Mouse (Mus musculus) forebrain, embryonic 14.5 days (tissue): ENCODE results near the gene Tmem190. TPM values are rescaled to one million over a fixed set of nuclear protein-coding genes. Genes with fewer than 3 reads are reported as not detected.
"Not testable (repeated sequence)": the region's sequence is repeated elsewhere in the genome, so short reads cannot be mapped to it uniquely, and the experiment has no call there.

Experiments
- ATAC-seq: fragments of 200-750 bp; cut with Nextera tagmentation; 2 replicates; pipeline ENCODE4 v1.8.0; 2017; ENCODE audit warnings: mild to moderate bottlenecking, moderate library complexity
- DNase-seq: peaks from one replicate; pipeline ENCODE4 v3.0.0-alpha.2; 2015; ENCODE audit warnings: low spot score
- H3K27ac ChIP-seq: fragments of 300-500 bp; sonication (generic); 2 replicates; pipeline ENCODE4 v1.5.1; 2014; ENCODE audit warnings: low read depth, mild to moderate bottlenecking, control low read depth, low read length, moderate library complexity
- H3K27me3 ChIP-seq: fragments of 300-500 bp; sonication (generic); replicated peaks from 2 replicates; pipeline ENCODE4 v1.6.1; 2014; ENCODE audit warnings: low read length, control low read depth, mixed read lengths; ENCODE audit not compliant: control insufficient read depth, insufficient read depth
- H3K36me3 ChIP-seq: fragments of 300-500 bp; sonication (generic); 2 replicates; pipeline ENCODE4 v1.6.1; 2014; ENCODE audit warnings: low read length, control low read depth; ENCODE audit not compliant: control insufficient read depth, insufficient read depth
- H3K4me1 ChIP-seq: fragments of 300-500 bp; sonication (generic); 2 replicates; pipeline ENCODE4 v1.6.1; 2014; ENCODE audit warnings: antibody characterized with exemption, low read length, control low read depth; ENCODE audit not compliant: control insufficient read depth, insufficient read depth
- H3K4me2 ChIP-seq: fragments of 300-500 bp; sonication (generic); 2 replicates; pipeline ENCODE4 v1.6.1; 2014; ENCODE audit warnings: mild to moderate bottlenecking, control low read depth, low read length
- H3K4me3 ChIP-seq: fragments of 300-500 bp; sonication (generic); 2 replicates; pipeline ENCODE4 v1.5.1; 2014; ENCODE audit warnings: low read depth, low read length, control low read depth
- H3K9ac ChIP-seq: fragments of 300-500 bp; sonication (generic); 2 replicates; pipeline ENCODE4 v1.6.1; 2014; ENCODE audit warnings: mild to moderate bottlenecking, low read length, control low read depth, moderate library complexity
- H3K9me3 ChIP-seq: fragments of 300-500 bp; sonication (generic); replicated peaks from 2 replicates; pipeline ENCODE4 v1.6.1; 2016; ENCODE audit warnings: low read length, control low read depth, mixed read lengths; ENCODE audit not compliant: control insufficient read depth
- WGBS: fragments of 180-500 bp; shearing (Covaris S2); extraction: QIAGEN DNeasy Blood & Tissue Kit; methylation state at CpG from one replicate; pipeline ENCODE4 v1.1.7; 2014; 5-methylcytosine and 5-hydroxymethylcytosine counted together
- polyA plus RNA-seq: library from polyadenylated mRNA; unstranded; fragments of >200 nt; fragmentation: Nextera tagmentation; extraction: Ambion mirVana; gene quantifications from 2 replicates; pipeline ENCODE4 v1.2.1, GENCODE M21; 2014

Tmem190 gene
- polyA plus RNA-seq, 1 experiment from 2014 or later = not detected

- Histone ChIP-seq H3K9ac (no peak overlapping the region), H3K27me3 (no peaks in the 10 kb centered on the region), H3K27ac (no peak overlapping the region), H3K9me3 (no peaks in the 10 kb centered on the region), H3K4me1 (0 out of 2 replicates have a peak, but pooled peaks cover 4% of the 10 kb centered on the region), H3K4me3 (no peak overlapping the region), H3K4me2 (no peak overlapping the region), H3K36me3 (peaks cover 45% of the 10 kb centered on the region)
- 71% methylated on average over 7 of the region's 7 CpGs for WGBS
- DNase-seq = peak; percentile 77
- ATAC-seq = no peak
Measured at GRCm38 (mm10) chr7:4795767-4796433, 13.2 kb downstream of the Tmem190 start.

GRCm38 (mm10) chr7:4802247-4802646 is 19.5 kb downstream of the Tmem190 start:
- H3K27me3 ChIP-seq = no peaks in the 10 kb centered on the region
- H3K4me2 ChIP-seq = no peak overlapping the region
- H3K9ac ChIP-seq = no peak overlapping the region
- H3K27ac ChIP-seq = no peak overlapping the region
- peaks cover 52% of the 10 kb centered on the region for H3K36me3 ChIP-seq
- ATAC-seq = no peak
- DNase-seq = no peak
- H3K4me3 ChIP-seq = no peak overlapping the region
- H3K9me3 ChIP-seq = no peaks in the 10 kb centered on the region
- H3K4me1 ChIP-seq = no peaks in the 10 kb centered on the region

GRCm38 (mm10) chr7:4806716-4807115 is 24.0 kb downstream of the Tmem190 start:
- Histone ChIP-seq H3K27ac (no peak overlapping the region), H3K4me2 (no peak overlapping the region), H3K9me3 (no peaks in the 10 kb centered on the region), H3K9ac (no peak overlapping the region), H3K36me3 (peaks cover 64% of the 10 kb centered on the region), H3K27me3 (no peaks in the 10 kb centered on the region), H3K4me1 (peaks cover 16% of the 10 kb centered on the region), H3K4me3 (no peak overlapping the region)
- ATAC-seq (no peak; the same call in 1 of the 2 replicates), DNase-seq (peak; percentile 69)
- WGBS = 95% methylated on average over 7 of the region's 7 CpGs

- ATAC-seq, DNase-seq: not testable (repeated sequence)
- WGBS = 44% methylated on average over 10 of the region's 10 CpGs
Measured at GRCm38 (mm10) chr7:4811131-4811530, 28.4 kb downstream of the Tmem190 start.

GRCm38 (mm10) chr7:4811842-4812302 is 29.1 kb downstream of the Tmem190 start:
- WGBS = under 1% methylated on average over 27 of the region's 36 CpGs
- peak overlapping the region; percentile 93 for H3K27ac ChIP-seq
- H3K4me2 ChIP-seq = peak overlapping the region; percentile 76
- no peaks in the 10 kb centered on the region for H3K9me3 ChIP-seq
- H3K27me3 ChIP-seq = no peaks in the 10 kb centered on the region
- peak overlapping the region; percentile 98 for H3K9ac ChIP-seq
- peak; percentile 36 for DNase-seq
- peaks cover 20% of the 10 kb centered on the region for H3K4me1 ChIP-seq
- peak; percentile 28 for ATAC-seq
- peaks cover 34% of the 10 kb centered on the region for H3K36me3 ChIP-seq
- H3K4me3 ChIP-seq = peak overlapping the region; percentile 97

More at GRCm38 (mm10) chr7:4811131-4811530, 28.4 kb downstream of the Tmem190 start:
- H3K9me3 ChIP-seq, H3K27me3 ChIP-seq, H3K27ac ChIP-seq: not testable (repeated sequence)
- H3K4me1 ChIP-seq = peaks cover 20% of the 10 kb centered on the region
- peak overlapping the region; percentile 76 for H3K4me2 ChIP-seq
- peaks cover 41% of the 10 kb centered on the region for H3K36me3 ChIP-seq
- H3K9ac ChIP-seq = peak overlapping the region; percentile 98
- H3K4me3 ChIP-seq = peak overlapping the region; percentile 97

GRCm38 (mm10) chr7:4812303-4813104 is 29.8 kb downstream of the Tmem190 start, which contains the start of gene Ube2s:
Ube2s (minus strand) TSS chr7:4812590.
- peak; percentile 98 for ATAC-seq
- WGBS = under 1% methylated on average over 62 of the region's 62 CpGs
- Histone ChIP-seq H3K27me3 (no peaks in the 10 kb centered on the region), H3K4me3 (peak within 1 kb of the TSS; percentile 97), H3K9ac (peak within 1 kb of the TSS; percentile 98), H3K4me1 (peaks cover 20% of the 10 kb centered on the region), H3K36me3 (peaks cover 27% of the 10 kb centered on the region), H3K9me3 (no peaks in the 10 kb centered on the region), H3K4me2 (peak within 1 kb of the TSS; percentile 76), H3K27ac (peak within 1 kb of the TSS; percentile 93)
- peak; percentile 100 for DNase-seq

GRCm38 (mm10) chr7:4813105-4813791 is 30.5 kb downstream of the Tmem190 start:
- Histone ChIP-seq H3K9ac (peak overlapping the region; percentile 40), H3K4me2 (peak overlapping the region; percentile 76), H3K4me3 (peak overlapping the region; percentile 97), H3K27ac (peak overlapping the region; percentile 93; the same call in 1 of the 2 replicates), H3K9me3 (no peaks in the 10 kb centered on the region), H3K27me3 (no peaks in the 10 kb centered on the region), H3K4me1 (peaks cover 20% of the 10 kb centered on the region), H3K36me3 (peaks cover 23% of the 10 kb centered on the region)
- no peak for DNase-seq
- ATAC-seq = no peak
- WGBS = 27% methylated on average over 8 of the region's 8 CpGs

- no peaks in the 10 kb centered on the region for H3K9me3 ChIP-seq
- H3K36me3 ChIP-seq = no peaks in the 10 kb centered on the region
- H3K4me1 ChIP-seq = peaks cover 4% of the 10 kb centered on the region; the same call in 1 of the 2 replicates
- H3K4me3 ChIP-seq = no peak overlapping the region
- no peak overlapping the region for H3K9ac ChIP-seq
- no peaks in the 10 kb centered on the region for H3K27me3 ChIP-seq
- DNase-seq (no peak), ATAC-seq (no peak)
- H3K27ac ChIP-seq = no peak overlapping the region
- no peak overlapping the region for H3K4me2 ChIP-seq
Measured at GRCm38 (mm10) chr7:4816559-4816958, 33.8 kb downstream of the Tmem190 start.
